Mouse (Mus musculus): ENCODE measurements at regions not wholly inside any gene's neighbourhood (a gene's known extent, or its start where the extent isn't known, plus 50 kb on each side); places are given as distances from the start of the nearest gene placed in this dataset.

DNA sequence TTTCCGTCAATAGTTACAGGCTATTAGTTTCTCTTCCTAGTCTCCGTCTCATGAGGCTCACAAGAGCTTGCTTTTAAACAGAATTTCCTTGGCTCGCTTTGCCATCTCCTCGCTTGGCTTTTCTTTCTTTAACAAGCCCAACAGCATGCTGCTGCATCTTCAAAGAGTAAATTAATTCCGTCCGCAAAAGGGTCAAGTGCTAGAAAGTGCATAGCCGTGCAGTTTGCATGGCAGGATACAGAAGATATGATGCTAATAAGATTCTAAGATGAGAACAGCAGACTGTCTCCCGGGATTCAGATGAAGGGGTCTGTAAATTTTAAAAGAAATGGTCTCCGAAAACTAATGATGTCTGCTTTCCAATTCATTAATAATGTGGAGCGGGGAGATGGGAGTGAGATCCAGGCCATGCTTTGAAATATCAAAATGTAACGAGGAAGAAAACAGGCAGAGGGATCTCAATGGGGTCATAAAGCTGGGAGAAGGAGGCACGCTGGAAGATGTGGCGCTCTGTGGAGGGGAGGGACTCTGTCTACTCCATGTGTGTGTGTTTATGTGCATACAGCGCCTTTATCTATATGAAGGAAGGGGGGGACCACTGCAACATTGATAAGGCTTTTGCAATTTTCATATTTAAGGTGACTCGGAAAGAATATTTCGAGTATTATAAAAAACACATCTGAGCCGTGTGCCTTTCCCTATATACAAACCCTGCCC, 183.0 kb upstream of the Pmfbp1 start:
- 73% methylated on average over 17 of the region's 17 CpGs for WGBS
- H3K4me2 ChIP-seq (replicated peaks; ENCODE audit: low read depth) = no peak overlapping the region

GRCm38 (mm10) chr8:109311484-109312210, 182.2 kb upstream of the Pmfbp1 start:
- TF ChIP-seq CTCF (IDR thresholded peaks at IDR 0.05; ENCODE audit: low read depth) = no peak
- H3K9ac ChIP-seq (ENCODE audit: low read depth, low read length) = no peak overlapping the region
- H3K27me3 ChIP-seq (replicated peaks; ENCODE audit: control insufficient read depth, insufficient read depth, low read length) = no peaks in the 10 kb centered on the region
- no peaks in the 10 kb centered on the region for H3K4me1 ChIP-seq (replicated peaks; ENCODE audit: control insufficient read depth, insufficient read depth, low read length)
- H3K4me3 ChIP-seq (ENCODE audit: low read depth, low read length) = no peak overlapping the region
- 69% methylated on average over 17 of the region's 17 CpGs for WGBS
- H3K27ac ChIP-seq (ENCODE audit: low read depth, low read length) = no peak overlapping the region
- no peaks in the 10 kb centered on the region for H3K9me3 ChIP-seq (ENCODE audit: control insufficient read depth)
- no peaks in the 10 kb centered on the region for H3K36me3 ChIP-seq (ENCODE audit: control insufficient read depth, insufficient read depth)
- ATAC-seq = no peak
- no peak overlapping the region for H3K4me2 ChIP-seq (replicated peaks; ENCODE audit: low read depth)

More for the DNA sequence above, 183.0 kb upstream of the Pmfbp1 start:
- no peak overlapping the region for H3K27ac ChIP-seq (ENCODE audit: low read depth, low read length)
- TF ChIP-seq CTCF (IDR thresholded peaks at IDR 0.05; ENCODE audit: low read depth) = no peak
- no peak for ATAC-seq
- H3K4me1 ChIP-seq (replicated peaks; ENCODE audit: control insufficient read depth, insufficient read depth, low read length) = no peaks in the 10 kb centered on the region
- no peaks in the 10 kb centered on the region for H3K9me3 ChIP-seq (ENCODE audit: control insufficient read depth)
- no peaks in the 10 kb centered on the region for H3K36me3 ChIP-seq (ENCODE audit: control insufficient read depth, insufficient read depth)
- no peak overlapping the region for H3K4me3 ChIP-seq (ENCODE audit: low read depth, low read length)
- H3K9ac ChIP-seq (ENCODE audit: low read depth, low read length) = no peak overlapping the region
- H3K27me3 ChIP-seq (replicated peaks; ENCODE audit: control insufficient read depth, insufficient read depth, low read length) = no peaks in the 10 kb centered on the region

DNA sequence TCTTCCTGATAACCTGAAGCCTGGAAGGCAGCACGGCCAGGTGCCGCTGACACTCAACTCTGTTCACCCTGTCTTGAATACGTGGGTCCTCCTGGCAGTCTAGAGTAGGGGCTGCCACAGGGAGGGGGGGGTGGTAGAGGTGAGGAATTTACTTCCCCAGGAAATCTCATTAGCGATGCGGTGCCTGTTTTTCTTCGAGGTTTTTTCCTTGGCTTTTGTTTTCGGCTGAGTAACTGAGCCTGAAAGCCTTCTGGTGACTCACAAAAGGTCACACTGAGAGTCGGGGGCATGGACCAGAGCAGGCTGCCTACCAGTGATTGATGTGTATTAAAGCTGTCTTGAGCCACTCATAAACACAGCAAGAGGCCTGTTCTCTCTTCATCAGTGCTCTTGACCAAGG, 181.1 kb upstream of the Pmfbp1 start:
- no peak for TF ChIP-seq CTCF (IDR thresholded peaks at IDR 0.05; ENCODE audit: low read depth)
- no peaks in the 10 kb centered on the region for H3K27me3 ChIP-seq (replicated peaks; ENCODE audit: control insufficient read depth, insufficient read depth, low read length)
- ATAC-seq = no peak
- H3K9me3 ChIP-seq (ENCODE audit: control insufficient read depth) = no peaks in the 10 kb centered on the region
- no peaks in the 10 kb centered on the region for H3K36me3 ChIP-seq (ENCODE audit: control insufficient read depth, insufficient read depth)
- no peak overlapping the region for H3K27ac ChIP-seq (ENCODE audit: low read depth, low read length)
- H3K4me3 ChIP-seq (ENCODE audit: low read depth, low read length) = no peak overlapping the region
- H3K4me1 ChIP-seq (replicated peaks; ENCODE audit: control insufficient read depth, insufficient read depth, low read length) = no peaks in the 10 kb centered on the region
- WGBS = 39% methylated on average over 8 of the region's 8 CpGs
- H3K4me2 ChIP-seq (replicated peaks; ENCODE audit: low read depth) = no peak overlapping the region
- H3K9ac ChIP-seq (ENCODE audit: low read depth, low read length) = no peak overlapping the region

GRCm38 (mm10) chr8:109320955-109321354, 172.9 kb upstream of the Pmfbp1 start:
- no peak overlapping the region for H3K9ac ChIP-seq (ENCODE audit: low read depth, low read length)
- H3K27ac ChIP-seq (ENCODE audit: low read depth, low read length) = no peak overlapping the region
- WGBS = 90% methylated on average over 11 of the region's 11 CpGs
- no peak overlapping the region for H3K4me2 ChIP-seq (replicated peaks; ENCODE audit: low read depth)
- H3K9me3 ChIP-seq (ENCODE audit: control insufficient read depth) = no peaks in the 10 kb centered on the region
- H3K27me3 ChIP-seq (replicated peaks; ENCODE audit: control insufficient read depth, insufficient read depth, low read length) = no peaks in the 10 kb centered on the region
- H3K4me3 ChIP-seq (ENCODE audit: low read depth, low read length) = no peak overlapping the region
- H3K36me3 ChIP-seq (ENCODE audit: control insufficient read depth, insufficient read depth) = no peaks in the 10 kb centered on the region
- H3K4me1 ChIP-seq (replicated peaks; ENCODE audit: control insufficient read depth, insufficient read depth, low read length) = no peaks in the 10 kb centered on the region
- ATAC-seq = no peak
- no peak for TF ChIP-seq CTCF (IDR thresholded peaks at IDR 0.05; ENCODE audit: low read depth)

GRCm38 (mm10) chr8:109323351-109323750, 170.5 kb upstream of the Pmfbp1 start:
- 80% methylated on average over 2 of the region's 2 CpGs for WGBS
- H3K27ac ChIP-seq (ENCODE audit: low read depth, low read length) = no peak overlapping the region
- H3K36me3 ChIP-seq (ENCODE audit: control insufficient read depth, insufficient read depth) = no peaks in the 10 kb centered on the region
- no peak for TF ChIP-seq CTCF (IDR thresholded peaks at IDR 0.05; ENCODE audit: low read depth)
- H3K4me3 ChIP-seq (ENCODE audit: low read depth, low read length) = no peak overlapping the region
- H3K27me3 ChIP-seq (replicated peaks; ENCODE audit: control insufficient read depth, insufficient read depth, low read length) = no peaks in the 10 kb centered on the region
- no peak for ATAC-seq
- no peaks in the 10 kb centered on the region for H3K4me1 ChIP-seq (replicated peaks; ENCODE audit: control insufficient read depth, insufficient read depth, low read length)
- H3K9me3 ChIP-seq (ENCODE audit: control insufficient read depth) = no peaks in the 10 kb centered on the region
- H3K9ac ChIP-seq (ENCODE audit: low read depth, low read length) = no peak overlapping the region
- H3K4me2 ChIP-seq (replicated peaks; ENCODE audit: low read depth) = no peak overlapping the region

DNA sequence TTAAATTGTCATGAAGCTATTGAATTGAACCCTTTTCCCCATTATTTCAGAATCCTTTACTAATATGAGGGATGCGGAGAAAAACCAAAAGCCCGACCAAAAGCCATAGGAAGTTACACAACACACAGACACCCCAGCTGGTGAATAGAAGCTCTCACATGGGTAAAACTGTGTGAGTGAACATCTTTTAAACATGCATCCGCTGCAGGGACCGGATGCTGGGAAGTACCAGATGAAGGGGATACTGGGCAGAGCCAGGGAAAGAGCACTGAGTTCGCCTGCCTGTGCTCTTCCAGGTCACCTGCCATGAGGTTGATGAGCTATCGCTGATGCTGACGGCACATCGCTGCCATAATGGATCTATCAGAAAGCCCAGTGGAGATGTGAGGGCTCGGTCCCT, 169.6 kb upstream of the Pmfbp1 start:
- no peaks in the 10 kb centered on the region for H3K9me3 ChIP-seq (ENCODE audit: control insufficient read depth)
- no peak overlapping the region for H3K4me2 ChIP-seq (replicated peaks; ENCODE audit: low read depth)
- H3K4me1 ChIP-seq (replicated peaks; ENCODE audit: control insufficient read depth, insufficient read depth, low read length) = no peaks in the 10 kb centered on the region
- no peak overlapping the region for H3K4me3 ChIP-seq (ENCODE audit: low read depth, low read length)
- no peaks in the 10 kb centered on the region for H3K36me3 ChIP-seq (ENCODE audit: control insufficient read depth, insufficient read depth)
- H3K9ac ChIP-seq (ENCODE audit: low read depth, low read length) = no peak overlapping the region
- no peaks in the 10 kb centered on the region for H3K27me3 ChIP-seq (replicated peaks; ENCODE audit: control insufficient read depth, insufficient read depth, low read length)
- TF ChIP-seq CTCF (IDR thresholded peaks at IDR 0.05; ENCODE audit: low read depth) = no peak
- 90% methylated on average over 9 of the region's 9 CpGs for WGBS
- ATAC-seq = no peak
- no peak overlapping the region for H3K27ac ChIP-seq (ENCODE audit: low read depth, low read length)

Data from intestine, postnatal 0 days (tissue).